Mouse (Mus musculus) erythroid progenitor cell, adult 5-6 weeks (primary cell): ENCODE data around the gene Dhrs1. TPM values are rescaled to one million over a fixed set of nuclear protein-coding genes. Genes with fewer than 3 reads are reported as not detected.

Experiments
- ATAC-seq: replicated peaks from 2 replicates; pipeline ENCODE4 v1.8.0; 2016; ENCODE audit warnings: moderate number of reproducible peaks, mild to moderate bottlenecking, moderate TSS enrichment, inconsistent platforms; ENCODE audit not compliant: poor library complexity, low FRiP score, severe bottlenecking
- total RNA-seq, 2 experiments: library from RNA; stranded (forward) in 1 of 2; stranded (reverse) in 1 of 2; fragments of 150-400 nt in 1 of 2; fragments of 186-747, 209-891 nt in 1 of 2; gene quantifications; 2 replicates each; pipeline versions ENCODE4 v1.2.3 to v1.2.4; 2015 to 2017; ENCODE audit warnings: low replicate concordance in 2 of 2

The Dhrs1 gene
- 6.7 and 39.3 TPM in 2 replicates for total RNA-seq (2015; ENCODE audit: low replicate concordance)
- 0.76 and 10.4 TPM in 2 replicates for total RNA-seq (2017; ENCODE audit: low replicate concordance)

DNA sequence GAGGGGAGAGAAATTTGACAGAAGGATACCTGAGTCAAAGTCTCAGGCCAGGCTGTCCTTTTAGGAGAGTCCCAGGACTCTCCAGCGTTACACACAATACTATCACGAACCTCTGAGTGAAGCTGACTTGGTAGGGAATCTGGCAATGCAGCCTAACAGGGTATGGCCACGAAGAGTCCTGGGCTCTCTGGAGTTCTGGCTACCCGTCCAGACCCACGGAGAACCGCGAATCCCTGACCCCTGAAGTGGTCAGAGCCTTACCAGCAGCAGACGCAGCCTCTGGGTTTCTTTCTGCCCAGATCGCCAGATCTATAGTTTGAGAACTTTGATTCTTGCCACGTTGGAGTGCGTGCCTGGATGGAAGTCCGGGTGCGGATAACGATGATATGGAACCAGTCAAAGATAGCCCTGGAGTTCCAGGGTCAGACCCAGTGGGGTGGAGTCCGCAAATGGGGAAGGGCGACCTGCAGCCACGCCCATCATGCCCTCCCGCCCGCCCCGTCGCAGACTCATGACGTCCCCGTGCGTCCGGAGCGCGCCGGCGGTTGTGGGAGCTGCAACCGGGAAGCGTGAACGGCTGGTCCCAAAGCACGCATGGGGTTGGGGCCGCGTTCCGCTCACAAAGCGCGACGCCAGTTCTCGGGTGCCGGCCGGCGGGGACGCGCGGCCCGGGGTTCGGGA is at the start of gene Dhrs1, which contains the start of gene Nop9:
Dhrs1 (minus strand) TSS at position 511 of the 681 bp plus-strand sequence.
Nop9 (plus strand) TSS at position 514 of the 681 bp plus-strand sequence.
- peak; percentile 81 for ATAC-seq

- no peak for ATAC-seq
These were observed 48.5 kb upstream of the Dhrs1 start for GRCm38 (mm10) chr14:55793946-55794345.

- ATAC-seq: no peak
These were observed 48.0 kb upstream of the Dhrs1 start for GRCm38 (mm10) chr14:55793461-55793860.

- no peak for ATAC-seq
These were observed 43.0 kb upstream of the Dhrs1 start, which contains the start of gene Ripk3 for GRCm38 (mm10) chr14:55788256-55789050. Ripk3 (minus strand) TSS chr14:55788865.

DNA sequence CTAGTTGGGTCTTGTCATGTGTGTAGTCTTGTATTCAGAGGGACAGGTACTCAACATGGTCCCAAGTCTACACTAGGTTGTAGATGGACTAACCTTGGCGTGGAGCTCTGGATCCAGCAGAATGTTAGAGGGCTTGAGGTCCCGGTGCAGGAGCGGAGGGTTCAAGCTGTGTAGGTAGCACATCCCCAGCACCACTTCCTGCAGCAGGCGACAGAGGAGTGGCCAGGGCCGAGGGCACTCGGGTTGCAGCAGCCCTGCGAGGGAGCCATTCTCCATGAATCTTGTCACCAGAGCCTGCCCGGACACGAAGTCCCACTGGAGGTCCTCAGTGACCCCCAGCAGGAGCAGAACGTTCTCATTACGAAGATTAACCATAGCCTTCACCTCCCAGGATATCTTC is 42.2 kb upstream of the Dhrs1 start:
- ATAC-seq: no peak

GRCm38 (mm10) chr14:55785195-55785594 is 39.7 kb upstream of the Dhrs1 start:
- no peak for ATAC-seq

DNA sequence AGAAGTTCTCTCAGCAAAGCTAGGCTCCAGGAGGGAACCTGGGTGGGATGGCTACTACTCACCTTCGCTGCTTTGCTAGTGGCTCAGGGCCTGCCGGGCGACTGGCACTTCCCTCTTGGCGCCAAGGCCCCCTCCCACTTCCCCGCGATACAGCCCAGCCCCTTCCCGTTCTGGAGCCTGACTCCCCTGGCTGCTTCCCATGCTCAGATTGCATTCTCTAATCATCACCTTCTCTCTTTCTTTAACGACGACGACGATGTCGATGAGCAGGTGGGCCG is 38.4 kb upstream of the Dhrs1 start, which contains the start of gene Adcy4:
Adcy4 (minus strand) TSS at position 138 of the 278 bp plus-strand sequence.
- ATAC-seq: no peak

GRCm38 (mm10) chr14:55783171-55783957 is 37.9 kb upstream of the Dhrs1 start:
- no peak for ATAC-seq

GRCm38 (mm10) chr14:55782361-55782960 is 37.0 kb upstream of the Dhrs1 start:
- no peak for ATAC-seq

GRCm38 (mm10) chr14:55781310-55781709 is 35.8 kb upstream of the Dhrs1 start:
- no peak for ATAC-seq

DNA sequence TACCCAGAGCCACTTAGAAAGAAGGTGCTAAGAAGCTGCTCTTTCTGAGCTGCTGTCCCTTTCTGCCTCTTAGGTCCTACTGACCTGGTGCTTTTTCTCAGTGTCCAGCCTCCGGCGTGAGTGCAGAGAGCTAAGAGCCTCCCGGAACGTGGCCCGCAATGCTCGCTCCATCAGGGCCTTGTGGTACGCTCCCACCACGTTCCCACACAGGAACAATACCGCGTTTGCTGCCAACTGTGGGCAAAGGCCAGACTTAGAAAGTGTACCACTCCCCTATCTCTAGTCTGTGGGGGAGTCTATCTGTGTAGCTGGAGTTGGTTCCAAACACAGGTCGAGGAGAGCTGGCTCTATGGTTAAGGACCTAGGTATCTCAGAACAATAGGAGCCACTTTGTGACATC is 35.2 kb upstream of the Dhrs1 start:
- ATAC-seq: no peak

- no peak for ATAC-seq
These were observed 34.2 kb upstream of the Dhrs1 start for GRCm38 (mm10) chr14:55779656-55780055.

- ATAC-seq: no peak
These were observed 33.2 kb upstream of the Dhrs1 start for GRCm38 (mm10) chr14:55778686-55779085.

DNA sequence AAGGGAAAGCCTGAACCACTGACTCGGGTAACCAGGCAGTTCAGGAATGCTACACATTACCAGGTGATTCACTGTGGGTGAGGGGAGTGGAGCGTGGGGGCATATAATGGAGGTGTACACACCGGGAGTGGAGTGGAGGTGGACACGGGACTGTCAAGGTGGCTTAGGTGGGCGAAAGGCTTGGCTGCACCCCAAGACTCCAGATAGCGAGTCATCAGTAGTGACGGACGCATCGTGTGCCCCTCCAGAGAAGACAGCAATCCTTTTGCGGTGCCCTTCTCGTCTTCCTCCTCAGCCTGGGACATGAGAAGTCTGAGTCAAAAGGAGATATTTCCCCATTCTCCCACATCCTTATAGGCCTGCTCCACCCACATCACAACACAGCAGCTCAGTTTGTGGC is 32.3 kb upstream of the Dhrs1 start:
- no peak for ATAC-seq

DNA sequence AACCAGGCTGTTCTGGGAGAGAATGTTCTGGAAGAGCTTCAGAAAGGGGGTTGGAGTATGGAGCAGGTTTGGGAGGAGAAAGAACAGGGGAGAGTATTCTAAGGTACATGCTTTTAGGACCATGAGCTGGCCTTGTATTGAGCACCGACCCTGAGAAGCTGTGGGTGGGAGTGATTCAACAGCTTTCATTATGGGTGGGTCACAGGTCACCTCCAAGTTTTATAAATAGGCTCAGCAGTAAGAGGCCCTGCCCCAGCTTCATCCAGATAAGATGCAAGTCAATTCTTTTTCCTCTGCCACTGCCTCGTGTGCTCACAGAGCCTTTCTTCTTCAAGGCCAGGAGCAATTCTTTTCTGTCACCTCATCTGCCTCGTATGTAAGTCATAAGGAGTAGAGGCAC is 31.7 kb upstream of the Dhrs1 start:
- ATAC-seq: no peak

GRCm38 (mm10) chr14:55776711-55777110 is 31.2 kb upstream of the Dhrs1 start:
- no peak for ATAC-seq

DNA sequence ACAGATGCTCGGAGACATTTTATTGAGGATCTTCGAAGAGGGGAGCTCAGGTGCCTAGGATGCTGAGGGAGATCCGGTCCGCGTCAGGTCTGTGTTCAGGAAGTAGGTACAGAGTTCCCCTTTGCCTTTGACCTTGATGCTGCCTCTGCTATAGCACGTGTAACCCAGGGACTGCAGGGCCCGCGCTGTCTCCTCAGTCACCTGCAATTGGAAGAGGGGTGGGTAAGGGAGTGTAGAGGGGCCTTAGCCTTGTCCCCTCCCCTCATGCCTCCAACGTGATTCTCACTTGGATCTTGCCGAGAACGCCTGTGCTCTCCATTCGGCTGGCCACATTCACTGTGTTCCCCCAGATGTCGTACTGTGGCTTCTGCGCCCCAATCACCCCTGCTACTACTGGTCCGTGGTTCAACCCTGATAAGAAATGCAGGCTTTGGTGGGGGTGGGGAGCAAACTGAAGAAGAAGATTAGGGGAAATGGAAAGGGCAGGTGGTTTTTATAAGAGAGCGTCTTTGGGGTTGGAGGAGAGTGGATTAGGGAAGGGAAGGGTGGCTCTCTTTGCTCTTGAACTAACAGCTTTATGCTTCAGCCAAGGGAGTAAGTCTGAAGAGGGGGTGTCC is 23.7 kb upstream of the Dhrs1 start:
- ATAC-seq: no peak

GRCm38 (mm10) chr14:55768555-55768954 is 23.1 kb upstream of the Dhrs1 start:
- ATAC-seq: no peak
